Mouse (Mus musculus) left cerebral cortex, adult 9 months (tissue): ENCODE measurements around the gene Olfr699.
"Not testable (repeated sequence)": the region's sequence is repeated elsewhere in the genome, so short reads cannot be mapped to it uniquely, and the experiment has no call there.

Source experiments
- DNase-seq, 2 experiments: peaks; one replicate each; pipeline ENCODE4 v3.0.0; 2022; ENCODE audit warnings: low spot score in 2 of 2

Gene Olfr699

GRCm38 (mm10) chr7:106793098-106793497 is at the start of gene Olfr699:
TSS of gene Olfr699 (minus strand) at chr7:106793198.
- no peak for DNase-seq

GRCm38 (mm10) chr7:106833793-106834192 is 40.8 kb upstream of the Olfr699 start, which contains the start of gene Olfr702:
TSS of gene Olfr702 (minus strand) at chr7:106833893.
- DNase-seq, result no peak

- no peak for DNase-seq
Observed at GRCm38 (mm10) chr7:106818414-106818813, 25.4 kb upstream of the Olfr699 start.

- no peak for DNase-seq
Observed at GRCm38 (mm10) chr7:106815775-106816174, 22.8 kb upstream of the Olfr699 start.

- no peak for DNase-seq
Observed at GRCm38 (mm10) chr7:106813829-106814228, 20.8 kb upstream of the Olfr699 start, which contains the start of gene Olfr701. TSS of gene Olfr701 (plus strand) at chr7:106814129.

- no peak for DNase-seq
Observed at GRCm38 (mm10) chr7:106808734-106809133, 15.7 kb upstream of the Olfr699 start, which contains the start of gene Olfr700. TSS of gene Olfr700 (minus strand) at chr7:106808834.

GRCm38 (mm10) chr7:106788330-106788729 is 4.7 kb downstream of the Olfr699 start:
- DNase-seq, result no peak

GRCm38 (mm10) chr7:106761008-106761407 is 32.0 kb downstream of the Olfr699 start:
- DNase-seq, result not testable (repeated sequence)

- DNase-seq, result no peak
Observed at GRCm38 (mm10) chr7:106758800-106759199, 34.2 kb downstream of the Olfr699 start.

GRCm38 (mm10) chr7:106755297-106755696 is 37.7 kb downstream of the Olfr699 start, which contains the start of gene Olfr698:
TSS of gene Olfr698 (minus strand) at chr7:106755397.
- DNase-seq, result no peak

GRCm38 (mm10) chr7:106745811-106746210 is 47.2 kb downstream of the Olfr699 start:
- DNase-seq, result no peak

- no peak for DNase-seq
Observed at GRCm38 (mm10) chr7:106742343-106742742, 50.7 kb downstream of the Olfr699 start, which contains the start of gene Olfr697. TSS of gene Olfr697 (minus strand) at chr7:106742443.
